9 mouse cellular contexts compared by ENCODE assay signal in genomic region chr4:41226351-41226750, GRCm38 (mm10). TPM values are rescaled to one million over a fixed set of nuclear protein-coding genes. Genes with fewer than 3 reads are reported as not detected.
DNase-seq lines count a peak whose midpoint lies in the region; ATAC-seq and TF ChIP-seq lines count a peak whose summit lies in the region.
"Had no signal": no experiment of that assay in that cellular context is flagged by ENCODE, and none has a peak within 500 bp of the region (broad histone marks: within the 10 kb centered on the region; RNA-seq: fewer than 3 reads in every experiment).

No protein-coding gene starts in this region.

- no peak overlapping the region for H3K4me3 ChIP-seq in hindbrain, embryonic 11.5 days (ENCODE audit: low read depth, low read length)
- no peak overlapping the region for H3K4me3 ChIP-seq in hindbrain, embryonic 16.5 days (ENCODE audit: low read length)
- H3K4me3 ChIP-seq in E14TG2a.4 (replicated peaks; ENCODE audit: low read length), result no peak overlapping the region
- H3K4me3 ChIP-seq: myocyte had no signal

- H3K9ac ChIP-seq in hindbrain, embryonic 11.5 days (ENCODE audit: low read depth, low read length), result no peak overlapping the region
- no peak overlapping the region for H3K9ac ChIP-seq in hindbrain, embryonic 16.5 days (ENCODE audit: low read depth, low read length)

- H3K4me1 ChIP-seq in hindbrain, embryonic 11.5 days (replicated peaks; ENCODE audit: control insufficient read depth, insufficient read depth, low read length), result no peaks in the 10 kb centered on the region
- H3K4me1 ChIP-seq in hindbrain, embryonic 16.5 days (ENCODE audit: control insufficient read depth, insufficient read depth, low read depth, low read length), result no peaks in the 10 kb centered on the region
- no peaks in the 10 kb centered on the region for H3K4me1 ChIP-seq in E14TG2a.4 (replicated peaks; ENCODE audit: low read depth, low read length)

- H3K9me3 ChIP-seq in hindbrain, embryonic 11.5 days (ENCODE audit: control insufficient read depth, low read length), result no peaks in the 10 kb centered on the region
- no peaks in the 10 kb centered on the region for H3K9me3 ChIP-seq in hindbrain, embryonic 16.5 days (ENCODE audit: control insufficient read depth, low read length)
- no peaks in the 10 kb centered on the region for H3K9me3 ChIP-seq in E14TG2a.4 (ENCODE audit: low read length)

- H3K27ac ChIP-seq in hindbrain, embryonic 11.5 days (ENCODE audit: low read depth, low read length), result no peak overlapping the region
- no peak overlapping the region for H3K27ac ChIP-seq in hindbrain, embryonic 16.5 days (ENCODE audit: low read depth, low read length)

- H3K36me3 ChIP-seq in hindbrain, embryonic 11.5 days (ENCODE audit: control insufficient read depth, insufficient read depth, low read length), result peaks cover 3% of the 10 kb centered on the region
- peaks cover 39% of the 10 kb centered on the region for H3K36me3 ChIP-seq in hindbrain, embryonic 16.5 days (ENCODE audit: control insufficient read depth, insufficient read depth, low read length)
- peaks cover 100% of the 10 kb centered on the region for H3K36me3 ChIP-seq in E14TG2a.4 (ENCODE audit: insufficient read depth, low read length)

- H3K27me3 ChIP-seq in hindbrain, embryonic 11.5 days (ENCODE audit: control insufficient read depth, insufficient read depth, low read length), result no peaks in the 10 kb centered on the region
- H3K27me3 ChIP-seq in hindbrain, embryonic 16.5 days (replicated peaks; ENCODE audit: control insufficient read depth, insufficient read depth, low read length), result no peaks in the 10 kb centered on the region
- no peaks in the 10 kb centered on the region for H3K27me3 ChIP-seq in E14TG2a.4 (ENCODE audit: insufficient read depth, low read length)

- peak; percentile 72 for TF ChIP-seq CTCF in E14TG2a.4 (conservative IDR thresholded peaks at IDR 0.05; ENCODE audit: low read length)

- WGBS in hindbrain, embryonic 11.5 days, result 87% methylated on average over 3 of the region's 3 CpGs
- 84% methylated on average over 3 of the region's 3 CpGs for WGBS in hindbrain, embryonic 16.5 days

- DNase-seq in hindbrain, embryonic 11.5 days (ENCODE audit: low spot score), result peak; percentile 65
- peak; percentile 53 for DNase-seq in c-Kit-positive CD71-positive TER-119-positive erythroid progenitor cells, embryonic 14.5 days (ENCODE audit: low spot score)
- peak; percentile 28 to 47 for DNase-seq in frontal cortex, postnatal 25 days (ENCODE audit: low spot score in 2 of 2)
- DNase-seq in left cerebral cortex, adult 11 months (ENCODE audit: low spot score), result peak; percentile 12
- peak; percentile 7 to 35 for DNase-seq in natural killer cell, adult 2 months (ENCODE audit: low spot score in 2 of 2)
- DNase-seq in thymus, postnatal 36 days, result peak; percentile 52 to 55

- no peak overlapping the region for H3K4me2 ChIP-seq in hindbrain, embryonic 11.5 days (replicated peaks; ENCODE audit: low read depth, low read length)
- H3K4me2 ChIP-seq in hindbrain, embryonic 16.5 days (ENCODE audit: low read length), result no peak overlapping the region

- no peak for ATAC-seq in hindbrain, embryonic 11.5 days (ENCODE audit: low FRiP score)
- ATAC-seq in hindbrain, embryonic 16.5 days, result no peak

RNA-seq across cellular contexts. Expression of gene Ubap2, which starts 48.6 kb away (rescaled TPM):
- polyA plus RNA-seq in hindbrain, embryonic 11.5 days (2014; fragmentation: Nextera tagmentation; extraction: Ambion mirVana), result 62.2 and 66.3 TPM in 2 replicates
- 50.1 and 60.2 TPM in 2 replicates for polyA plus RNA-seq in hindbrain, embryonic 16.5 days (2015; fragmentation: Nextera tagmentation; extraction: Ambion mirVana)

Comparison
In these comparisons a context has a peak if more than half of its experiments do, and no peak if none do; other contexts are left out.
1. DNase-seq: peak in every context shown above with its lines; median percentile 65 in hindbrain, embryonic 11.5 days; 54 in thymus, postnatal 36 days; 53 in c-Kit-positive CD71-positive TER-119-positive erythroid progenitor cells, embryonic 14.5 days; 38 in frontal cortex, postnatal 25 days; 21 in natural killer cell, adult 2 months; 12 in left cerebral cortex, adult 11 months.